Mouse (Mus musculus) heart, embryonic 10.5 days (tissue): ENCODE results near the gene Melk. TPM values are rescaled to one million over a fixed set of nuclear protein-coding genes. Genes with fewer than 3 reads are reported as not detected.

Experiments
- DNase-seq: peaks from one replicate; pipeline ENCODE4 v3.0.0-alpha.2; 2017; ENCODE audit warnings: low spot score
- H3K27ac ChIP-seq: fragments of 300-500 bp; sonication (generic); 2 replicates; pipeline ENCODE4 v1.5.1; 2016; ENCODE audit warnings: mild to moderate bottlenecking
- H3K27me3 ChIP-seq: fragments of 300-500 bp; sonication (generic); 2 replicates; pipeline ENCODE4 v1.6.1; 2016; ENCODE audit warnings: mild to moderate bottlenecking; ENCODE audit not compliant: poor library complexity, insufficient read depth, severe bottlenecking
- H3K36me3 ChIP-seq: fragments of 300-500 bp; sonication (generic); 2 replicates; pipeline ENCODE4 v1.6.1; 2016; ENCODE audit warnings: mild to moderate bottlenecking, moderate library complexity
- H3K4me1 ChIP-seq: fragments of 300-500 bp; sonication (generic); 2 replicates; pipeline ENCODE4 v1.6.1; 2016; ENCODE audit warnings: mild to moderate bottlenecking
- H3K4me3 ChIP-seq: fragments of 300-500 bp; sonication (generic); 2 replicates; pipeline ENCODE4 v1.5.1; 2016; ENCODE audit warnings: mild to moderate bottlenecking, moderate library complexity
- H3K9me3 ChIP-seq: fragments of 300-500 bp; sonication (generic); 2 replicates; pipeline ENCODE4 v1.6.1; 2016; ENCODE audit warnings: mild to moderate bottlenecking, moderate library complexity
- WGBS: fragments of 180-500 bp; shearing (Covaris S2); methylation state at CpG from one replicate; pipeline ENCODE4 v1.1.7; 2016; 5-methylcytosine and 5-hydroxymethylcytosine counted together
- polyA plus RNA-seq: library from polyadenylated mRNA; unstranded; fragments of >200 nt; fragmentation: Nextera tagmentation; extraction: Ambion mirVana; gene quantifications from 2 replicates; pipeline ENCODE4 v1.2.1, GENCODE M21; 2016

Melk gene
- polyA plus RNA-seq, result 40.9 and 43.2 TPM in 2 replicates

- H3K4me1 ChIP-seq, result peaks cover 17% of the 10 kb centered on the region
- peak within 1 kb of the TSS; percentile 93 for H3K4me3 ChIP-seq
- H3K27ac ChIP-seq, result peak within 1 kb of the TSS; percentile 93
- WGBS, result 1% methylated on average over 41 of the region's 41 CpGs
- no peaks in the 10 kb centered on the region for H3K27me3 ChIP-seq
- H3K9me3 ChIP-seq, result no peaks in the 10 kb centered on the region
- peak; percentile 96 for DNase-seq
- peaks cover 11% of the 10 kb centered on the region; the same call in 1 of the 2 replicates for H3K36me3 ChIP-seq
Observed at GRCm38 (mm10) chr4:44300781-44301750, at the start of gene Melk. Melk (plus strand) TSS chr4:44300876.

GRCm38 (mm10) chr4:44251521-44251920 lies 49.2 kb upstream of the Melk start:
- H3K36me3 ChIP-seq, result no peaks in the 10 kb centered on the region
- H3K9me3 ChIP-seq, result no peaks in the 10 kb centered on the region

GRCm38 (mm10) chr4:44251966-44252916 lies 48.4 kb upstream of the Melk start:
- 8% methylated on average over 13 of the region's 13 CpGs for WGBS

More at GRCm38 (mm10) chr4:44251521-44251920, 49.2 kb upstream of the Melk start:
- no peak for DNase-seq
- WGBS, result 62% methylated on average over 5 of the region's 5 CpGs
- H3K27me3 ChIP-seq, result no peaks in the 10 kb centered on the region
- H3K4me1 ChIP-seq, result peaks cover 25% of the 10 kb centered on the region
- no peak overlapping the region for H3K4me3 ChIP-seq
- no peak overlapping the region for H3K27ac ChIP-seq

GRCm38 (mm10) chr4:44253191-44253590 lies 47.5 kb upstream of the Melk start:
- WGBS, result 3% methylated on average over 6 of the region's 6 CpGs
- Histone ChIP-seq H3K4me1 (peaks cover 17% of the 10 kb centered on the region), H3K4me3 (peak overlapping the region; percentile 48)

More at GRCm38 (mm10) chr4:44251966-44252916, 48.4 kb upstream of the Melk start:
- Histone ChIP-seq H3K27me3 (no peaks in the 10 kb centered on the region), H3K27ac (no peak overlapping the region), H3K4me3 (peak overlapping the region; percentile 48), H3K4me1 (peaks cover 23% of the 10 kb centered on the region), H3K36me3 (no peaks in the 10 kb centered on the region), H3K9me3 (no peaks in the 10 kb centered on the region)
- no peak for DNase-seq

GRCm38 (mm10) chr4:44254579-44254978 lies 46.1 kb upstream of the Melk start:
- Histone ChIP-seq H3K27me3 (no peaks in the 10 kb centered on the region), H3K4me1 (peaks cover 16% of the 10 kb centered on the region), H3K9me3 (no peaks in the 10 kb centered on the region), H3K27ac (no peak overlapping the region), H3K4me3 (no peak overlapping the region), H3K36me3 (no peaks in the 10 kb centered on the region)
- no peak for DNase-seq
- WGBS, result 72% methylated on average over 5 of the region's 5 CpGs

More at GRCm38 (mm10) chr4:44253191-44253590, 47.5 kb upstream of the Melk start:
- Histone ChIP-seq H3K36me3 (no peaks in the 10 kb centered on the region), H3K27ac (no peak overlapping the region), H3K27me3 (no peaks in the 10 kb centered on the region), H3K9me3 (no peaks in the 10 kb centered on the region)
- no peak for DNase-seq

GRCm38 (mm10) chr4:44259126-44259525 lies 41.5 kb upstream of the Melk start:
- no peak for DNase-seq
- no peak overlapping the region for H3K27ac ChIP-seq
- no peaks in the 10 kb centered on the region for H3K36me3 ChIP-seq
- no peaks in the 10 kb centered on the region for H3K9me3 ChIP-seq
- H3K4me1 ChIP-seq, result peaks cover 5% of the 10 kb centered on the region; the same call in 1 of the 2 replicates
- no peaks in the 10 kb centered on the region for H3K27me3 ChIP-seq
- 79% methylated on average over 4 of the region's 4 CpGs for WGBS
- H3K4me3 ChIP-seq, result no peak overlapping the region

GRCm38 (mm10) chr4:44260244-44260643 lies 40.4 kb upstream of the Melk start:
- peak; percentile 81 for DNase-seq
- peaks cover 5% of the 10 kb centered on the region; the same call in 1 of the 2 replicates for H3K4me1 ChIP-seq
- H3K9me3 ChIP-seq, result no peaks in the 10 kb centered on the region
- no peaks in the 10 kb centered on the region for H3K27me3 ChIP-seq
- no peaks in the 10 kb centered on the region for H3K36me3 ChIP-seq
- H3K4me3 ChIP-seq, result no peak overlapping the region
- H3K27ac ChIP-seq, result no peak overlapping the region
- WGBS, result 1% methylated on average over 10 of the region's 10 CpGs

GRCm38 (mm10) chr4:44265500-44265899 lies 35.2 kb upstream of the Melk start:
- H3K36me3 ChIP-seq, result no peaks in the 10 kb centered on the region
- no peak overlapping the region for H3K27ac ChIP-seq
- no peaks in the 10 kb centered on the region for H3K9me3 ChIP-seq
- no peak for DNase-seq
- H3K4me3 ChIP-seq, result no peak overlapping the region
- 54% methylated on average over 3 of the region's 3 CpGs for WGBS
- no peaks in the 10 kb centered on the region for H3K27me3 ChIP-seq
- H3K4me1 ChIP-seq, result peaks cover 5% of the 10 kb centered on the region; the same call in 1 of the 2 replicates

- Histone ChIP-seq H3K36me3 (no peaks in the 10 kb centered on the region), H3K27me3 (no peaks in the 10 kb centered on the region), H3K4me3 (no peak overlapping the region), H3K27ac (no peak overlapping the region), H3K9me3 (no peaks in the 10 kb centered on the region), H3K4me1 (peaks cover 5% of the 10 kb centered on the region; the same call in 1 of the 2 replicates)
- 79% methylated on average over 6 of the region's 6 CpGs for WGBS
- no peak for DNase-seq
Observed at GRCm38 (mm10) chr4:44267437-44267836, 33.2 kb upstream of the Melk start.

GRCm38 (mm10) chr4:44269376-44269817 lies 31.3 kb upstream of the Melk start:
- WGBS, result 86% methylated on average over 14 of the region's 14 CpGs

GRCm38 (mm10) chr4:44271134-44271533 lies 29.5 kb upstream of the Melk start:
- Histone ChIP-seq H3K9me3 (no peaks in the 10 kb centered on the region), H3K36me3 (no peaks in the 10 kb centered on the region), H3K4me1 (no peaks in the 10 kb centered on the region), H3K27ac (no peak overlapping the region), H3K27me3 (no peaks in the 10 kb centered on the region), H3K4me3 (no peak overlapping the region)
- 62% methylated on average over 5 of the region's 5 CpGs for WGBS
- no peak for DNase-seq

More at GRCm38 (mm10) chr4:44269376-44269817, 31.3 kb upstream of the Melk start:
- no peaks in the 10 kb centered on the region for H3K9me3 ChIP-seq
- H3K27ac ChIP-seq, result no peak overlapping the region
- H3K27me3 ChIP-seq, result no peaks in the 10 kb centered on the region
- DNase-seq, result no peak
- H3K4me3 ChIP-seq, result no peak overlapping the region
- no peaks in the 10 kb centered on the region for H3K4me1 ChIP-seq
- H3K36me3 ChIP-seq, result no peaks in the 10 kb centered on the region

GRCm38 (mm10) chr4:44281597-44282265 lies 18.9 kb upstream of the Melk start:
- no peaks in the 10 kb centered on the region for H3K36me3 ChIP-seq
- DNase-seq, result no peak
- WGBS, result 78% methylated on average over 7 of the region's 7 CpGs

More at GRCm38 (mm10) chr4:44281597-44282265, 18.9 kb upstream of the Melk start:
- H3K4me1 ChIP-seq, result no peaks in the 10 kb centered on the region
- H3K9me3 ChIP-seq, result no peaks in the 10 kb centered on the region
- H3K27ac ChIP-seq, result no peak overlapping the region
- no peak overlapping the region for H3K4me3 ChIP-seq
- H3K27me3 ChIP-seq, result no peaks in the 10 kb centered on the region
